Mouse (Mus musculus): ENCODE data around the gene Msi2. TPM values are rescaled to one million over a fixed set of nuclear protein-coding genes. Genes with fewer than 3 reads are reported as not detected.

Msi2 gene
- polyA plus RNA-seq, 1 experiment from 2014 or later = 24.5 TPM

DNA sequence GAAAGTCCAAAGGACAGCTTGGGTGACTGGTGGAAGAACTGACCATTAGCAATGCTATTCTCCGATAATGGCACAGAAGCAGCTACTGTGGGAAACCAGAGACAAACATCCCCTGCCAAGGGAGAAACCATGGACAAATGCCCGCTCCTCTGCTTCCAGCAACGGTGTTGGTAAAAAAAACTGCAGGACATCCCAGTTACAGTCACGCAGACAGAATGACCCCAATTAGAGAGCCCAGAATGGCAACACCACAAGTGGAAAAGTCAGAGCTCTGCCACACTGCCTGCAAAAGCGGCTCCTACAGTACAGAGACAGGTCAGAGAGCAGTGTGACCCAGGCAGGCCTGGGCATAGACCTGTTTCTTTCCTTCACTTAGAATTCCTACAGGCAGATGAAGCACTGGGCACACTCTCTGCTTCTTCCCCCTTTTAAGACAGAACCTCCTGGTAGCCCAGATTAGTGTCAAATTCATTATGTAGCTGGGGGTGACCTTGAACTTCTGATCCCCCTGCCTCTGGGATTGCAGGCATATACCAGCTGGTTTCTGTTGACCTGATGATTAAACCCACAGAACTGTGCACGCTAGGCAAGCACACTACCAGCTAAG is 79.3 kb downstream of the Msi2 start:
- DNase-seq (ENCODE audit: low spot score) = no peak
- 0 out of 2 replicates have a peak overlapping the region, but pooled peaks have one; percentile 36 for H3K27ac ChIP-seq
- no peak for TF ChIP-seq CTCF (IDR thresholded peaks at IDR 0.05; ENCODE audit: low read depth)
- peaks cover 18% of the 10 kb centered on the region for H3K4me1 ChIP-seq (replicated peaks; ENCODE audit: insufficient read depth, low read length)
- H3K4me2 ChIP-seq (ENCODE audit: low read length) = no peak overlapping the region
- no peak overlapping the region for H3K4me3 ChIP-seq (replicated peaks; ENCODE audit: low read depth, low read length)
- no peaks in the 10 kb centered on the region for H3K9me3 ChIP-seq (replicated peaks; ENCODE audit: low read length)
- WGBS = 71% methylated on average over 6 of the region's 6 CpGs
- H3K36me3 ChIP-seq (ENCODE audit: insufficient read depth, low read length) = no peaks in the 10 kb centered on the region
- H3K9ac ChIP-seq (ENCODE audit: low read depth, low read length) = no peak overlapping the region
- no peaks in the 10 kb centered on the region for H3K27me3 ChIP-seq (ENCODE audit: insufficient read depth, low read length)
- no peak for ATAC-seq (replicated peaks; ENCODE audit: low FRiP score, low read depth)

DNA sequence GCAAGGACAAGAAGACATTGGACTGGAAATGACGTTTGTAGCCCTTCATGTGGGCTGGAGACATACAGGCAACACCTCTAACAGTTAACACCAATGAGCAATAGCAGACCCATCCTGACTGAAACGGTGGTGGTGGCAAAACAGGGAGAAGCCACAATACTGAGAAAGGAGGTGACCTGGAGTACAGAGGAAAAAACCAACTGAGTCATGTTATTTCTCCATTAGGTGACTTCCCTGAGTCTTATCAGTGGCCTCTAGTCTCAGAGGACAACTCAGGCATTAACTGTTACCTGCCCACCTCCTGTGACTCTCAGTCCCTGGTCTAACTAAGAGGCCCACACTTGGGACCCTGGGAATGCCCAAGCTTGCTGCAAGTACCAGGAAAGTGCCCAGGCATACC is 80.1 kb downstream of the Msi2 start:
- Histone ChIP-seq H3K4me3 (replicated peaks; ENCODE audit: low read depth, low read length) (no peak overlapping the region), H3K27me3 (ENCODE audit: insufficient read depth, low read length) (no peaks in the 10 kb centered on the region), H3K4me1 (replicated peaks; ENCODE audit: insufficient read depth, low read length) (peaks cover 18% of the 10 kb centered on the region), H3K4me2 (ENCODE audit: low read length) (no peak overlapping the region), H3K9ac (ENCODE audit: low read depth, low read length) (no peak overlapping the region), H3K9me3 (replicated peaks; ENCODE audit: low read length) (no peaks in the 10 kb centered on the region), H3K27ac (no peak overlapping the region; the same call in 1 of the 2 replicates), H3K36me3 (ENCODE audit: insufficient read depth, low read length) (no peaks in the 10 kb centered on the region)
- ATAC-seq (replicated peaks; ENCODE audit: low FRiP score, low read depth) = no peak
- DNase-seq (ENCODE audit: low spot score) = no peak
- no peak for TF ChIP-seq CTCF (IDR thresholded peaks at IDR 0.05; ENCODE audit: low read depth)
- WGBS = 59% methylated on average over 2 of the region's 2 CpGs

DNA sequence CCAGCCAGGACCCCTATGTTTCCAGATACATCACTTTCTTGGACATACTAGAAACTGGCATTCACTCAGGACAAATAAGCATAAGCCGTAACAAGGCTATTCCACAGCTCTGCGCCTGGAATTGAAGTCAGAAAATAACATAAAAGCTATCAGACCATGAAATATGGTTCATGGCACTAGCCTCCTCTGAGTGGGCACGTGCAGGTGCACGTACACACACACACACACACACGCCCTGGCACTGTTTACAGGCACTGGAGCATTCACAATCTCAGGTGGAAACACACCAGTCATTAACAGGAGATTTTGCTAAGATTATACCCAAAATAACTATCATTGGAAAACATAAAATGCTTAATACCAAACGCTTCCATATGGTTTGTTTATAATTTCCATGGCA is 81.4 kb downstream of the Msi2 start:
- Histone ChIP-seq H3K36me3 (ENCODE audit: insufficient read depth, low read length) (no peaks in the 10 kb centered on the region), H3K9me3 (replicated peaks; ENCODE audit: low read length) (no peaks in the 10 kb centered on the region), H3K4me2 (ENCODE audit: low read length) (no peak overlapping the region), H3K4me3 (replicated peaks; ENCODE audit: low read depth, low read length) (no peak overlapping the region), H3K27me3 (ENCODE audit: insufficient read depth, low read length) (no peaks in the 10 kb centered on the region), H3K27ac (no peak overlapping the region), H3K4me1 (replicated peaks; ENCODE audit: insufficient read depth, low read length) (peaks cover 18% of the 10 kb centered on the region), H3K9ac (ENCODE audit: low read depth, low read length) (no peak overlapping the region)
- no peak for TF ChIP-seq CTCF (IDR thresholded peaks at IDR 0.05; ENCODE audit: low read depth)
- DNase-seq (ENCODE audit: low spot score) = no peak
- peak; percentile 49; the same call in 1 of the 2 replicates for ATAC-seq (replicated peaks; ENCODE audit: low FRiP score, low read depth)
- 70% methylated on average over 6 of the region's 6 CpGs for WGBS

GRCm38 (mm10) chr11:88636319-88636718 is 82.0 kb downstream of the Msi2 start:
- Histone ChIP-seq H3K27ac (no peak overlapping the region), H3K4me1 (replicated peaks; ENCODE audit: insufficient read depth, low read length) (peaks cover 17% of the 10 kb centered on the region), H3K9me3 (replicated peaks; ENCODE audit: low read length) (no peaks in the 10 kb centered on the region), H3K4me3 (replicated peaks; ENCODE audit: low read depth, low read length) (no peak overlapping the region), H3K9ac (ENCODE audit: low read depth, low read length) (no peak overlapping the region), H3K36me3 (ENCODE audit: insufficient read depth, low read length) (no peaks in the 10 kb centered on the region), H3K27me3 (ENCODE audit: insufficient read depth, low read length) (no peaks in the 10 kb centered on the region), H3K4me2 (ENCODE audit: low read length) (no peak overlapping the region)
- ATAC-seq (replicated peaks; ENCODE audit: low FRiP score, low read depth) (no peak), DNase-seq (ENCODE audit: low spot score) (no peak)
- no peak for TF ChIP-seq CTCF (IDR thresholded peaks at IDR 0.05; ENCODE audit: low read depth)
- WGBS = 79% methylated on average over 5 of the region's 5 CpGs

DNA sequence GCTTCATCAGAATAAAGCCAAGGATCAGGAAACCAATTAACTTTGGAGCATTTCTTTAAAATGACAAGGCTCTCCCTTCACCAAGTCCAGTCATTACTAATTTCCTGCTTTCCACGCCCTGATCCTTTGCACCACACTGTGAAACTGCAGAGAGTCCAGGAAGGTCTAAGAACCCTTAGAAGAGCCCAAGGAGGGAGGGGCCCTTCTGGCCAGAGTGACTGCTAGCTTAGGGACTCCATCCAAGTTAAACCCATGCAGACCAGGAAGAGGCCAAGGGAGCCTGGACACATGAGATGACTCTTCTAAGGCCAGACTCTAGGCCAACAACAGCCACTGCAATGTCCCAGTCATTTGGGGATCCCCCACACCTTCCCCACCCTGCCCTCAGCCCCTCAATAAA is 83.7 kb downstream of the Msi2 start:
- H3K9me3 ChIP-seq (replicated peaks; ENCODE audit: low read length) = no peaks in the 10 kb centered on the region
- TF ChIP-seq CTCF (IDR thresholded peaks at IDR 0.05; ENCODE audit: low read depth) = no peak
- H3K9ac ChIP-seq (ENCODE audit: low read depth, low read length) = no peak overlapping the region
- no peaks in the 10 kb centered on the region for H3K27me3 ChIP-seq (ENCODE audit: insufficient read depth, low read length)
- H3K4me3 ChIP-seq (replicated peaks; ENCODE audit: low read depth, low read length) = no peak overlapping the region
- 21% methylated on average over 1 of the region's 1 CpGs for WGBS
- H3K4me2 ChIP-seq (ENCODE audit: low read length) = no peak overlapping the region
- H3K36me3 ChIP-seq (ENCODE audit: insufficient read depth, low read length) = no peaks in the 10 kb centered on the region
- H3K4me1 ChIP-seq (replicated peaks; ENCODE audit: insufficient read depth, low read length) = peaks cover 16% of the 10 kb centered on the region
- ATAC-seq (replicated peaks; ENCODE audit: low FRiP score, low read depth) (no peak), DNase-seq (ENCODE audit: low spot score) (no peak)
- no peak overlapping the region for H3K27ac ChIP-seq

- Histone ChIP-seq H3K9me3 (replicated peaks; ENCODE audit: low read length) (no peaks in the 10 kb centered on the region), H3K9ac (ENCODE audit: low read depth, low read length) (no peak overlapping the region), H3K4me3 (replicated peaks; ENCODE audit: low read depth, low read length) (no peak overlapping the region), H3K4me2 (ENCODE audit: low read length) (no peak overlapping the region), H3K27ac (no peak overlapping the region), H3K27me3 (ENCODE audit: insufficient read depth, low read length) (no peaks in the 10 kb centered on the region), H3K4me1 (replicated peaks; ENCODE audit: insufficient read depth, low read length) (peaks cover 28% of the 10 kb centered on the region), H3K36me3 (ENCODE audit: insufficient read depth, low read length) (no peaks in the 10 kb centered on the region)
- ATAC-seq (replicated peaks; ENCODE audit: low FRiP score, low read depth) (no peak), DNase-seq (ENCODE audit: low spot score) (no peak)
- WGBS = 84% methylated on average over 3 of the region's 3 CpGs
- TF ChIP-seq CTCF (IDR thresholded peaks at IDR 0.05; ENCODE audit: low read depth) = no peak
These were observed 86.4 kb downstream of the Msi2 start for GRCm38 (mm10) chr11:88631932-88632230.

Measured in kidney, postnatal 0 days (tissue).